Mouse (Mus musculus): ENCODE results near the gene Fsd1l.

Gene Fsd1l

DNA sequence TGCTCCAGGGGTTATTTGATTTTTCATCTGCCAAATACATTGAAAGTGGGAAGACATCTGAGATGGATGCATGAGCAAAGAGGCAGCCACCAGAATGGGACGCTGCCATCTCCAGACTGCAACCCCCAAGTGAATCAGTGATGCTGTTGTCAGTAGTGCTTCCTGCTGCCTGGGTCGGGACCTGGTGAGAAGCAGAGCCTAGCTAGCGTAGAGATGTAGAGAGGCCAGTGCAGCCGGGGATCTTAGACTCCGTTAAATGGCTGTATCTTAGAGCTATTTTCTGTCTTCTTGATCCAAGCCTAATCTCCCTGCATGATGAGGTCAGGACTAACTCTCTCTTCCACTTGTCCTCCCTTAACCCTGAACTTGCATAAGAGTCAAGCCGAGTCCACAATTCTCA lies 11.2 kb upstream of the Fsd1l start:
- Histone ChIP-seq H3K9me3 (ENCODE audit: low read length) (peaks cover under 1% of the 10 kb centered on the region; the same call in 1 of the 2 replicates), H3K4me1 (replicated peaks; ENCODE audit: low read depth, low read length) (peaks cover 36% of the 10 kb centered on the region), H3K27me3 (ENCODE audit: insufficient read depth, low read length) (no peaks in the 10 kb centered on the region), H3K36me3 (ENCODE audit: insufficient read depth, low read length) (no peaks in the 10 kb centered on the region), H3K4me3 (replicated peaks; ENCODE audit: low read length) (no peak overlapping the region)
- TF ChIP-seq CTCF (conservative IDR thresholded peaks at IDR 0.05; ENCODE audit: low read length) (no peak), NANOG (IDR thresholded peaks at IDR 0.05; ENCODE audit: borderline replicate concordance, low read length) (no peak), POU5F1 (IDR thresholded peaks at IDR 0.05; ENCODE audit: borderline replicate concordance, low read length) (no peak)

DNA sequence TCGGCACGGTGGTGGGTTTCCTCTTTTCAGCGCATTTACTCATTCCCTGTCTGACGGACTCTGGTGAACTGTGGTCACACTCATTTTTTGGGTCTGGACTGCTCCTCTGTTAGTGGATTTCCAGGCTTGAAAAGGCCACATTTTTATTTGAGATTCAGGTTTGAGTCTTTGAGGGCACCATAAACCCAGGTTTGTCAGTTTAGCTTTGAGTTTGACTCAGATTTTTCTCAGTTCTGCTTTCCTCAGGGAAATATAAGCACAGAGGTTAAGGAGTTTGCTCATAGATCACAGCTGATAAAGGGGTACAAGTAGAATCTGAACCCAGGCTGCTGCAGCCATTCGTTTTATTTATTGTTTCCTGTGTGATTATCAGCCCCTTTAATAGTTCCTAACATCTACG lies 10.2 kb upstream of the Fsd1l start:
- Histone ChIP-seq H3K4me3 (replicated peaks; ENCODE audit: low read length) (no peak overlapping the region), H3K27me3 (ENCODE audit: insufficient read depth, low read length) (no peaks in the 10 kb centered on the region), H3K9me3 (ENCODE audit: low read length) (no peaks in the 10 kb centered on the region), H3K4me1 (replicated peaks; ENCODE audit: low read depth, low read length) (peaks cover 36% of the 10 kb centered on the region), H3K36me3 (ENCODE audit: insufficient read depth, low read length) (no peaks in the 10 kb centered on the region)
- no peak for TF ChIP-seq NANOG (IDR thresholded peaks at IDR 0.05; ENCODE audit: borderline replicate concordance, low read length)
- no peak for TF ChIP-seq POU5F1 (IDR thresholded peaks at IDR 0.05; ENCODE audit: borderline replicate concordance, low read length)
- no peak for TF ChIP-seq CTCF (conservative IDR thresholded peaks at IDR 0.05; ENCODE audit: low read length)

DNA sequence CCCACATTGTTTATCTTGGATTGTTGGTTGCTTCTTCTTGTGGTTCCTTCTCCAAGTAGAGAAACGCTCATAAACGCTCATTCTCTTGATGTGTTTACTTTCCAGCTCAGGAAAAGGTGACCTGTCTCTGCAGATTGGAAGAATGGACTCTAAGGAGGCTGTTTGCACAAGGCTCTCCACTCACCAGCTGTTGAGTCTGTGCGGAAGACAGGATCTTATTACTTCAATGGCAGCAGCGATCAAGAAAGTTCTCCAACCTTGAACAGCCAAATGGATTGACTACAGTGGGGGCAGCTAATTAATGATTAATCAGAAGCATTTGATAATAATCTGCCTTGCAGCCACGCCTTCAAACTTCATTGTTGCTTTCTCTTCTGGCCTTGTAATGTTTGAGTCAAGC lies 9.8 kb upstream of the Fsd1l start:
- TF ChIP-seq NANOG (IDR thresholded peaks at IDR 0.05; ENCODE audit: borderline replicate concordance, low read length) (no peak), POU5F1 (IDR thresholded peaks at IDR 0.05; ENCODE audit: borderline replicate concordance, low read length) (no peak), CTCF (conservative IDR thresholded peaks at IDR 0.05; ENCODE audit: low read length) (no peak)
- H3K9me3 ChIP-seq (ENCODE audit: low read length), result no peaks in the 10 kb centered on the region
- H3K4me3 ChIP-seq (replicated peaks; ENCODE audit: low read length), result no peak overlapping the region
- H3K36me3 ChIP-seq (ENCODE audit: insufficient read depth, low read length), result no peaks in the 10 kb centered on the region
- H3K4me1 ChIP-seq (replicated peaks; ENCODE audit: low read depth, low read length), result peaks cover 36% of the 10 kb centered on the region
- H3K27me3 ChIP-seq (ENCODE audit: insufficient read depth, low read length), result no peaks in the 10 kb centered on the region

DNA sequence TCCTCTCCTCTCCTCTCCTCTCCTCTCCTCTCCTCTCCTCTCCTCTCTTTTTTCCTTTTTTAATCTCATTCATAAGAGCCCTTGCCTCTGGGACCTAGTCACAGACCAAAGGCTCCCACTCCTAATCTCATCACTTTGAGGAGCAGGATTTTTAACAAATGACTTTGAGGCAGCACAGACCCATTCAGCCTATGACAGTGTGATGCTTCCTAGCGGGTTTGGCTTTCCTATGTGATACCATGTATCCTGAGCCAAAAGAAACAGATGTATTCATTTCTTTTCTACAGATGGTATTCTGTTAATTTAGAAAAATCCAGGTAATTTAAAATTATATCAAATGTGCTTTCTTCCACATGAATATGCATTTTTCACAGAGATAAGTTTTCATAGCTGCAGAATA lies 7.6 kb upstream of the Fsd1l start:
- no peaks in the 10 kb centered on the region for H3K36me3 ChIP-seq (ENCODE audit: insufficient read depth, low read length)
- no peak overlapping the region for H3K4me3 ChIP-seq (replicated peaks; ENCODE audit: low read length)
- no peaks in the 10 kb centered on the region for H3K27me3 ChIP-seq (ENCODE audit: insufficient read depth, low read length)
- no peak for TF ChIP-seq CTCF (conservative IDR thresholded peaks at IDR 0.05; ENCODE audit: low read length)
- no peak for TF ChIP-seq POU5F1 (IDR thresholded peaks at IDR 0.05; ENCODE audit: borderline replicate concordance, low read length)
- TF ChIP-seq NANOG (IDR thresholded peaks at IDR 0.05; ENCODE audit: borderline replicate concordance, low read length), result no peak
- no peaks in the 10 kb centered on the region for H3K9me3 ChIP-seq (ENCODE audit: low read length)
- H3K4me1 ChIP-seq (replicated peaks; ENCODE audit: low read depth, low read length), result peaks cover 31% of the 10 kb centered on the region

DNA sequence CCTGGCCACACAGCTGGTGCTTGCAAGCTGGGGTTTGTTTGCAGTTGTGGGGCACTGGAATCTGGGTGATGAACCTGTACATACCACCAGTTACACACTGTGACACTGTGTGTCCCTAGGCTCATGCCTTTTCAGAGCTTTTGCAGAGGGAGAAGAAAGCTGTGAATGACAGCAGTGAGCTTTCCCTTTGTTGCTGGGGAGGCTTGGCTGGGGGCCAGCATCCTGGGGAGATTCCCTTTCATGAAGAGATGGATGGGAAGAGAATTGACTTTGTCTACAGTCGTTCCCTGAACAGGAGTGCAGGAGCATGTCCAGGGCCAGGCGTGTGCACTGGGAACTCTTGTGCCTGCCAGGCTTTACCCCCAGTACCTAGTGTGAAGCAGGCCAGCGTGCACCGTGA lies 6.5 kb upstream of the Fsd1l start:
- H3K36me3 ChIP-seq (ENCODE audit: insufficient read depth, low read length), result no peaks in the 10 kb centered on the region
- no peak overlapping the region for H3K4me3 ChIP-seq (replicated peaks; ENCODE audit: low read length)
- no peaks in the 10 kb centered on the region for H3K9me3 ChIP-seq (ENCODE audit: low read length)
- peaks cover 29% of the 10 kb centered on the region for H3K4me1 ChIP-seq (replicated peaks; ENCODE audit: low read depth, low read length)
- H3K27me3 ChIP-seq (ENCODE audit: insufficient read depth, low read length), result peaks cover 6% of the 10 kb centered on the region
- TF ChIP-seq NANOG (IDR thresholded peaks at IDR 0.05; ENCODE audit: borderline replicate concordance, low read length) (no peak), CTCF (conservative IDR thresholded peaks at IDR 0.05; ENCODE audit: low read length) (no peak), POU5F1 (IDR thresholded peaks at IDR 0.05; ENCODE audit: borderline replicate concordance, low read length) (no peak)

DNA sequence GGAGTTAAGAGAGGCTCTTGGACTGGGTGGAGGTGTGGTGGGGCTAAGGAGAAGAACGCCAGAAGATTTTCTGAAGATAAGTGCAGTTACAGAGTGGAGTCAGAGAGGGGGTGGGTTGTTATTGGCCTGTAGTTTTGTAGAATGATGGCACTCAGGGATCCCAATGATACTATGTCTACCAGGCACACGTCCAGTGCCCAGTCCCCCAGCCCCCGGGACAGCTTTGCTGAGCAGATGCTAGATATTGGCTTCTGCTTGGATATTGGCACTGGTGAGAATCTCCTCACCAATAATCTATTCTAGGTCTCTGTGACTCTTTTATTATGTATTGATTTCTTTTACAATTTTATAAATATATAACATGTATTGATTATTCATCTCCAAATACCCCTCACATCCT lies 6.0 kb upstream of the Fsd1l start:
- TF ChIP-seq CTCF (conservative IDR thresholded peaks at IDR 0.05; ENCODE audit: low read length) (no peak), NANOG (IDR thresholded peaks at IDR 0.05; ENCODE audit: borderline replicate concordance, low read length) (no peak), POU5F1 (IDR thresholded peaks at IDR 0.05; ENCODE audit: borderline replicate concordance, low read length) (no peak)
- Histone ChIP-seq H3K4me3 (replicated peaks; ENCODE audit: low read length) (no peak overlapping the region), H3K27me3 (ENCODE audit: insufficient read depth, low read length) (peaks cover 8% of the 10 kb centered on the region)

DNA sequence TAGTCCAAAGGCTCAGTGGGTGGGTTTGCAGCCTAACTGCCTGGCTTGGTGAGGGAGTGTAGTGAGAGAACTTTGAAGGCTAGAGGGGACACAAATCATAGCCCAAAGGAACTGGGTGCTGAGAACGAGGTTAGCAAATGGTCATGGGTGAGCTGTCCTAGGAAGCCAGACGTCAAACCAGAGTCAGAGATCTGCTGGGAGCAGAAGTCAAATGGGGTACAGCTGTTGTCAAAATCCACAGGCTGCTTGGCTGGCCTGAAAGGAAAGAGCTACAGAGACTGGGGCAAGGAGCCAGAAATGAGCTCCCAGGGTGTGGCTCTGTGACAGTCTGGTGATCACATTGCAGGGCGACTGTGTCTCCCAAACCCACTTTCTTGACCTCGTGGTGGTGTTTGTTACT lies 2.3 kb upstream of the Fsd1l start:
- peaks cover 16% of the 10 kb centered on the region for H3K27me3 ChIP-seq (ENCODE audit: insufficient read depth, low read length)
- no peaks in the 10 kb centered on the region for H3K9me3 ChIP-seq (ENCODE audit: low read length)
- H3K4me3 ChIP-seq (replicated peaks; ENCODE audit: low read length), result no peak overlapping the region
- TF ChIP-seq POU5F1 (IDR thresholded peaks at IDR 0.05; ENCODE audit: borderline replicate concordance, low read length), result no peak
- TF ChIP-seq CTCF (conservative IDR thresholded peaks at IDR 0.05; ENCODE audit: low read length), result no peak
- no peak for TF ChIP-seq NANOG (IDR thresholded peaks at IDR 0.05; ENCODE audit: borderline replicate concordance, low read length)
- peaks cover 36% of the 10 kb centered on the region for H3K4me1 ChIP-seq (replicated peaks; ENCODE audit: low read depth, low read length)
- H3K36me3 ChIP-seq (ENCODE audit: insufficient read depth, low read length), result no peaks in the 10 kb centered on the region

More for the DNA sequence above, 6.0 kb upstream of the Fsd1l start:
- no peaks in the 10 kb centered on the region for H3K36me3 ChIP-seq (ENCODE audit: insufficient read depth, low read length)
- peaks cover 24% of the 10 kb centered on the region for H3K4me1 ChIP-seq (replicated peaks; ENCODE audit: low read depth, low read length)
- H3K9me3 ChIP-seq (ENCODE audit: low read length), result no peaks in the 10 kb centered on the region

DNA sequence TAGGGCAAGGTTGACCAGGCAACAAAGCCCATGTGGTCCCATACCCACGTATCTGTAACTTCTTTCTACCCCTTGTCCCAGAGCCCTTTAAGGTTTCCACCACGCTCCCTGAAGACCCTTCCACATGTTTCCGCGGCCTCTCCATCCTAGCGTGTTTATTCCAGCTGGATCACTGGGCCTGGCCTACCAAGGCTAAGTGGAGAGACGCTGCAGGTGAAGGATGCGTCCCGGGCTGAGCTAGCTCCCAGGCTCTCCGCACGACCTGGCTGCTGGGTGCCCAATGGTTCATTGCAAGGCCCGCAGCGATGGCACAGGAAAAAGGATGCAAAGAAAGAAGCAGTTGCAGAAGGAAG lies 332 bp upstream of the Fsd1l start:
- Histone ChIP-seq H3K4me3 (replicated peaks; ENCODE audit: low read length) (peak overlapping the region; percentile 88), H3K4me1 (replicated peaks; ENCODE audit: low read depth, low read length) (peaks cover 52% of the 10 kb centered on the region), H3K9me3 (ENCODE audit: low read length) (no peaks in the 10 kb centered on the region), H3K36me3 (ENCODE audit: insufficient read depth, low read length) (no peaks in the 10 kb centered on the region), H3K27me3 (ENCODE audit: insufficient read depth, low read length) (peaks cover 16% of the 10 kb centered on the region)
- TF ChIP-seq CTCF (conservative IDR thresholded peaks at IDR 0.05; ENCODE audit: low read length) (no peak), NANOG (IDR thresholded peaks at IDR 0.05; ENCODE audit: borderline replicate concordance, low read length) (no peak), POU5F1 (IDR thresholded peaks at IDR 0.05; ENCODE audit: borderline replicate concordance, low read length) (no peak)

DNA sequence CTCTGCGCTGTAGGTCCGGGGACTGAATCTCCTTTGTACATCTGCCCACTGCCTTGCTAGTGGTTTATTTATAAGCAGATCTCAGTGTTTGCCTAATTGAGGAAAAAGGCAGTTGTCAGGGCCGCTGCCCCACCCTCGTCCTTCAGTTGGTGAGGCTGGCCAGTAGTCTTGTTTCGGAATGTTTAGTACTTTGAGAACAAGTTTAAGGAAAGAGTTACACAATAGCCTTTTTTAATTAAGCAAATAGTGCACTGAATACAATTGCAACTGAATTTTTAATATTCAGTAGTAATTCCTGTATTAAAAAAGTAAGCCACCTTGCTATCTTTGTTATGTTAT lies 709 bp downstream of the Fsd1l start:
- Histone ChIP-seq H3K36me3 (ENCODE audit: insufficient read depth, low read length) (peaks cover 4% of the 10 kb centered on the region; the same call in 1 of the 2 replicates), H3K4me1 (replicated peaks; ENCODE audit: low read depth, low read length) (peaks cover 52% of the 10 kb centered on the region), H3K9me3 (ENCODE audit: low read length) (no peaks in the 10 kb centered on the region), H3K4me3 (replicated peaks; ENCODE audit: low read length) (peak overlapping the region; percentile 88), H3K27me3 (ENCODE audit: insufficient read depth, low read length) (peaks cover 16% of the 10 kb centered on the region)
- TF ChIP-seq POU5F1 (IDR thresholded peaks at IDR 0.05; ENCODE audit: borderline replicate concordance, low read length), result no peak
- no peak for TF ChIP-seq NANOG (IDR thresholded peaks at IDR 0.05; ENCODE audit: borderline replicate concordance, low read length)
- no peak for TF ChIP-seq CTCF (conservative IDR thresholded peaks at IDR 0.05; ENCODE audit: low read length)

All from E14TG2a.4 (cell line).